Mouse (Mus musculus) cerebellum, adult 2 months (tissue): ENCODE data around the gene Exo1. TPM values are rescaled to one million over a fixed set of nuclear protein-coding genes. Genes with fewer than 3 reads are reported as not detected.
A peak's percentile ranks its signal among the peaks of the same experiment; 100 is the strongest.

Experiments used
- DNase-seq, 2 experiments: peaks; one replicate each; pipeline ENCODE4 v3.0.0; 2021
- H3K27ac ChIP-seq: fragments of 200-500 bp; 2 replicates; pipeline ENCODE4 v1.5.1; 2012; ENCODE audit warnings: low read length, control low read depth, inconsistent platforms; ENCODE audit not compliant: insufficient read depth
- H3K27me3 ChIP-seq: fragments of 200-500 bp; 2 replicates; pipeline ENCODE4 v1.6.1; 2012; ENCODE audit warnings: inconsistent platforms, mild to moderate bottlenecking, low read length, moderate library complexity; ENCODE audit not compliant: control insufficient read depth, insufficient read depth
- H3K4me1 ChIP-seq: fragments of 200-500 bp; 2 replicates; pipeline ENCODE4 v1.6.1; 2011; ENCODE audit warnings: low read length; ENCODE audit not compliant: control insufficient read depth, insufficient read depth
- H3K4me3 ChIP-seq: fragments of 200-500 bp; replicated peaks from 2 replicates; pipeline ENCODE3; 2011; ENCODE audit warnings: mild to moderate bottlenecking, low read depth, low read length, control low read depth; ENCODE audit not compliant: insufficient read depth
- CTCF ChIP-seq: fragments of 200-500 bp; IDR thresholded peaks from 2 replicates; pipeline ENCODE4 v1.5.1; 2011; ENCODE audit warnings: low read depth, mild to moderate bottlenecking, control low read depth, low read length, moderate library complexity, borderline replicate concordance; ENCODE audit not compliant: insufficient read depth
- POLR2A ChIP-seq: fragments of 200-500 bp; IDR thresholded peaks from 2 replicates; pipeline ENCODE4 v1.6.1; 2011; ENCODE audit warnings: low read length, control low read depth, borderline replicate concordance; ENCODE audit not compliant: insufficient read depth
- WGBS: fragments of 180-500 bp; shearing (Covaris S2); methylation state at CpG from one replicate; pipeline ENCODE4 v1.1.7; 2018; 5-methylcytosine and 5-hydroxymethylcytosine counted together
- polyA plus RNA-seq: library from polyadenylated mRNA; depleted of rRNA; stranded (reverse); fragments of >200 nt; gene quantifications from 2 replicates; pipeline ENCODE4 v1.2.3, GENCODE M21; 2012; rRNA removed

Exo1 gene
- polyA plus RNA-seq, 1 experiment: 0.49 TPM

DNA sequence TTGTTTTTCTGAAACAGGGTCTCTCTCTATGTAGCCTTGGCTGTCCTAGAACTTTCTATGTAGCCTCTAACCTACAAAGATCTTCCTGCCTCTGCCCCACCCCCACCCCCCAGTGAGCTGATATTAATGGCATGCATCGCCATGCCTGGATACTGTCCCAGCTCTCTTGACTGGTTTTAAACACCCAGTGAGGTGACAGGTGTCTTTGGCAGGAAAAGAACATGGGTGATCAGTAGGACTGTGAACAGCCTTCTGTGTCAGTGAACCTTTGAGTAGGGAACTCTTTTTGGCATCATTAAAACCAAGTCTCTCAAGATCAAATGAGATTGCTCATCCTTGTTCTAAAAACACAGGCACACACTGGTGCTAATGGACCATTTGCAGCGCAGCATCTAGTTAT is 81.4 kb downstream of the Exo1 start:
- WGBS: 41% methylated on average over 2 of the region's 2 CpGs
- H3K27ac ChIP-seq: 0 out of 2 replicates have a peak overlapping the region, but pooled peaks have one; percentile 43
- TF ChIP-seq POLR2A (no peak), CTCF (no peak)
- peak in 1 of 2 experiments; percentile 58 for DNase-seq
- no peak overlapping the region for H3K4me3 ChIP-seq
- no peaks in the 10 kb centered on the region for H3K27me3 ChIP-seq
- peaks cover 15% of the 10 kb centered on the region; the same call in 1 of the 2 replicates for H3K4me1 ChIP-seq

Other genes starting within 250 kb of the Exo1 start
- 6.7 and 7.7 TPM in 2 replicates for gene Opn3, start 187.8 kb upstream of the Exo1 start, polyA plus RNA-seq
- gene Chml, start 187.7 kb upstream of the Exo1 start, polyA plus RNA-seq: 3.8 and 4.1 TPM in 2 replicates
- gene Wdr64, start 182.0 kb upstream of the Exo1 start, polyA plus RNA-seq: not detected in 2 replicates
- not detected in 2 replicates for gene Gm38100, start 39.7 kb downstream of the Exo1 start, polyA plus RNA-seq
- 1.2 and 1.4 TPM in 2 replicates for gene Rbm8a2, start 98.5 kb downstream of the Exo1 start, polyA plus RNA-seq